Mouse (Mus musculus) neural tube, embryonic 14.5 days (tissue): ENCODE results near the gene Agpat4. TPM values are rescaled to one million over a fixed set of nuclear protein-coding genes. Genes with fewer than 3 reads are reported as not detected.

Source experiments
- ATAC-seq: fragments of 200-750 bp; cut with Nextera tagmentation; 2 replicates; pipeline ENCODE4 v1.8.0; 2017; ENCODE audit warnings: low read depth, mild to moderate bottlenecking, moderate TSS enrichment, moderate library complexity
- H3K27ac ChIP-seq: fragments of 300-500 bp; sonication (generic); 2 replicates; pipeline ENCODE4 v1.5.1; 2014; ENCODE audit warnings: low read depth, mild to moderate bottlenecking, control low read depth, low read length, moderate library complexity, mixed read lengths
- H3K27me3 ChIP-seq: fragments of 300-500 bp; sonication (generic); 2 replicates; pipeline ENCODE4 v1.6.1; 2014; ENCODE audit warnings: low read length; ENCODE audit not compliant: control insufficient read depth, insufficient read depth
- H3K36me3 ChIP-seq: fragments of 300-500 bp; sonication (generic); 2 replicates; pipeline ENCODE4 v1.6.1; 2014; ENCODE audit warnings: low read length, mixed read lengths; ENCODE audit not compliant: control insufficient read depth, insufficient read depth
- H3K4me1 ChIP-seq: fragments of 300-500 bp; sonication (generic); 2 replicates; pipeline ENCODE4 v1.6.1; 2014; ENCODE audit warnings: low read length; ENCODE audit not compliant: control insufficient read depth, insufficient read depth
- H3K4me2 ChIP-seq: fragments of 300-500 bp; sonication (generic); 2 replicates; pipeline ENCODE4 v1.6.1; 2014; ENCODE audit warnings: mild to moderate bottlenecking, low read depth, low read length, control low read depth
- H3K4me3 ChIP-seq: fragments of 300-500 bp; sonication (generic); 2 replicates; pipeline ENCODE4 v1.5.1; 2014; ENCODE audit warnings: low read depth, low read length, control low read depth, mixed read lengths
- H3K9ac ChIP-seq: fragments of 300-500 bp; sonication (generic); replicated peaks from 2 replicates; pipeline ENCODE4 v1.6.1; 2014; ENCODE audit warnings: low read depth, mild to moderate bottlenecking, control low read depth, low read length, mixed read lengths
- H3K9me3 ChIP-seq: fragments of 300-500 bp; sonication (generic); 2 replicates; pipeline ENCODE4 v1.6.1; 2016; ENCODE audit warnings: low read length; ENCODE audit not compliant: control insufficient read depth
- WGBS: fragments of 180-500 bp; shearing (Covaris S2); extraction: QIAGEN DNeasy Blood & Tissue Kit; methylation state at CpG from one replicate; pipeline ENCODE4 v1.1.7; 2014; 5-methylcytosine and 5-hydroxymethylcytosine counted together
- polyA plus RNA-seq: library from polyadenylated mRNA; unstranded; fragments of >200 nt; fragmentation: Nextera tagmentation; extraction: Ambion mirVana; gene quantifications from 2 replicates; pipeline ENCODE4 v1.2.1, GENCODE M21; 2014

Gene Agpat4
- polyA plus RNA-seq, 1 experiment from 2014 or later: 36.5 TPM

- no peak for ATAC-seq
- no peaks in the 10 kb centered on the region for H3K36me3 ChIP-seq
- H3K9me3 ChIP-seq: peaks cover 2% of the 10 kb centered on the region; the same call in 1 of the 2 replicates
- H3K27ac ChIP-seq: no peak overlapping the region
- no peaks in the 10 kb centered on the region for H3K27me3 ChIP-seq
- no peak overlapping the region for H3K9ac ChIP-seq
- H3K4me2 ChIP-seq: no peak overlapping the region
- no peaks in the 10 kb centered on the region for H3K4me1 ChIP-seq
- no peak overlapping the region for H3K4me3 ChIP-seq
Observed at GRCm38 (mm10) chr17:12099415-12099814, 19.1 kb upstream of the Agpat4 start.

DNA sequence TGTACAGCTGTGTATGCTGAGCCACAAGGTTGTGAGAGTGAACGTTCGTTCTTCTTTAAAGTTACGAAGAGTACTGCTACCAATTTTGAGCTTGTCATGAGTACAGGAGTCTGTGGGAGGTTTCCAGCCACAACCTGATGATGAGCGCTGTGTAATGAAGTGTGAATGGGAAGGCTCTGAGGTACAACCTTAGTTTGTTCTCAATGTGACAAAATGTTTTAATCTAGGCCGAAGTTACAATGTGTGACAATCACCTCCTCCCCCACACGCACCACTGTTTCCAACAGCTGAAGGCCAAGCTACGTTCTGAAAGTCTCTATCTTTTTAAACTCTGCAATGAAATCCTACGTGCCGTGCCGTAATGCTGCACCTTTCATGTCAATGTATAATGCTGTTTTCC, 16.2 kb upstream of the Agpat4 start:
- H3K4me1 ChIP-seq: no peaks in the 10 kb centered on the region

GRCm38 (mm10) chr17:12103781-12104180, 14.7 kb upstream of the Agpat4 start:
- ATAC-seq: no peak
- Histone ChIP-seq H3K4me2 (no peak overlapping the region), H3K27ac (no peak overlapping the region), H3K36me3 (no peaks in the 10 kb centered on the region), H3K4me3 (no peak overlapping the region), H3K27me3 (no peaks in the 10 kb centered on the region), H3K9me3 (peaks cover 2% of the 10 kb centered on the region; the same call in 1 of the 2 replicates), H3K9ac (no peak overlapping the region), H3K4me1 (no peaks in the 10 kb centered on the region)
- WGBS: 80% methylated on average over 6 of the region's 6 CpGs

More for the DNA sequence above, 16.2 kb upstream of the Agpat4 start:
- no peak overlapping the region for H3K27ac ChIP-seq
- no peaks in the 10 kb centered on the region for H3K36me3 ChIP-seq
- no peak overlapping the region for H3K4me2 ChIP-seq
- no peak overlapping the region for H3K9ac ChIP-seq
- WGBS: 95% methylated on average over 10 of the region's 10 CpGs
- H3K27me3 ChIP-seq: no peaks in the 10 kb centered on the region
- ATAC-seq: no peak
- peaks cover 2% of the 10 kb centered on the region; the same call in 1 of the 2 replicates for H3K9me3 ChIP-seq
- no peak overlapping the region for H3K4me3 ChIP-seq

- Histone ChIP-seq H3K27me3 (no peaks in the 10 kb centered on the region), H3K4me1 (no peaks in the 10 kb centered on the region), H3K36me3 (no peaks in the 10 kb centered on the region), H3K4me2 (no peak overlapping the region), H3K9ac (no peak overlapping the region), H3K27ac (no peak overlapping the region), H3K4me3 (no peak overlapping the region), H3K9me3 (peaks cover 2% of the 10 kb centered on the region; the same call in 1 of the 2 replicates)
- no peak for ATAC-seq
- 89% methylated on average over 7 of the region's 7 CpGs for WGBS
Observed at GRCm38 (mm10) chr17:12104245-12104644, 14.3 kb upstream of the Agpat4 start.

GRCm38 (mm10) chr17:12104690-12105089, 13.8 kb upstream of the Agpat4 start:
- no peaks in the 10 kb centered on the region for H3K36me3 ChIP-seq
- H3K4me3 ChIP-seq: no peak overlapping the region
- H3K27ac ChIP-seq: no peak overlapping the region
- WGBS: 94% methylated on average over 6 of the region's 6 CpGs
- no peak overlapping the region for H3K4me2 ChIP-seq
- H3K9ac ChIP-seq: no peak overlapping the region
- no peaks in the 10 kb centered on the region for H3K27me3 ChIP-seq
- H3K4me1 ChIP-seq: no peaks in the 10 kb centered on the region
- H3K9me3 ChIP-seq: peaks cover 2% of the 10 kb centered on the region; the same call in 1 of the 2 replicates
- no peak for ATAC-seq

GRCm38 (mm10) chr17:12106255-12106654, 12.2 kb upstream of the Agpat4 start:
- Histone ChIP-seq H3K9ac (no peak overlapping the region), H3K4me2 (no peak overlapping the region), H3K4me1 (no peaks in the 10 kb centered on the region), H3K27me3 (no peaks in the 10 kb centered on the region), H3K4me3 (no peak overlapping the region), H3K27ac (no peak overlapping the region), H3K36me3 (no peaks in the 10 kb centered on the region), H3K9me3 (no peaks in the 10 kb centered on the region)
- ATAC-seq: no peak
- WGBS: 38% methylated on average over 4 of the region's 4 CpGs

DNA sequence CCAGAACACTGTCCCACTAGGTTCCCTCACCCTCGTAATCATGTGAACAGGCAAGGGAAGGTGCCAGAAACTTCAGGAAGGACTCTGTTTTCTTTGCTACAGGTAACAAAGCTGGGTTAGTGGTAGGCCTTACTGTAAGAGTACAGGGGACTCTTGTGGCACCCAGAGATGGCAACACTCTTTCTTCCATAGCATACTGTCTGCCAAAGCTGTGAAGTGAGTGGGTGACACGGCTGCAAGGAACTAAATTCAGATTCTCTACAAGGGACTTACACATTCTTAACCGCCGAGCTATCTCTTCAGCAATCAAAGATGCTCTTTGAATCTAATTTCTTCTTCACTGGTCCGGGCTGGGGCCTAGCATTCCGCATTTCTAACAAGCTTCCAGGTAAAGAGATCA, 4.9 kb upstream of the Agpat4 start:
- 0 out of 2 replicates have a peak, but pooled peaks cover 4% of the 10 kb centered on the region for H3K4me1 ChIP-seq
- no peaks in the 10 kb centered on the region for H3K36me3 ChIP-seq

GRCm38 (mm10) chr17:12115086-12115485, 3.4 kb upstream of the Agpat4 start:
- Histone ChIP-seq H3K4me1 (peaks cover 6% of the 10 kb centered on the region; the same call in 1 of the 2 replicates), H3K4me3 (no peak overlapping the region), H3K9ac (no peak overlapping the region), H3K27me3 (no peaks in the 10 kb centered on the region), H3K4me2 (no peak overlapping the region), H3K9me3 (no peaks in the 10 kb centered on the region), H3K27ac (no peak overlapping the region), H3K36me3 (no peaks in the 10 kb centered on the region)
- no peak for ATAC-seq
- 75% methylated on average over 2 of the region's 2 CpGs for WGBS

More for the DNA sequence above, 4.9 kb upstream of the Agpat4 start:
- no peak overlapping the region for H3K27ac ChIP-seq
- no peak for ATAC-seq
- H3K9me3 ChIP-seq: no peaks in the 10 kb centered on the region
- 95% methylated on average over 6 of the region's 6 CpGs for WGBS
- no peak overlapping the region for H3K9ac ChIP-seq
- no peaks in the 10 kb centered on the region for H3K27me3 ChIP-seq
- no peak overlapping the region for H3K4me2 ChIP-seq
- H3K4me3 ChIP-seq: no peak overlapping the region

DNA sequence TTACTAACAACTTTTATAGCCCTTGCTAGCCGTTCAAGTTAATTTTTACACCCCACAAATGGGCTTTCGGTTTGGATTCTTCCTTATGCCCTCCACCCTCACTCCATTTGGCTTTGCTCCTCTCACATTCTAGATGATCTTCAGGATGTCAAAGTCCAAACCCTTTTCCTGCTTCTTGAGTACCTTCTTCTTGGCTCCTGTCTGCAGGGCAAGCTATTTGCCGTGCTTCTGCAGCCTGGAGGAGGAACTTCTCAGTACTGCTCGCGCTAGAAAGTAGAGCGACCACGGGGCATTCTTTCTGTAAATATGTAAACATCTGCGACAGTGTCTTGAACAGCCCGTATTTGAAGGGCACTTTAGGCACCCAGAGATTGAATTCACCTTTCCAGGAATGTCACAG, 373 bp upstream of the Agpat4 start:
- peak overlapping the region; percentile 79 for H3K4me2 ChIP-seq
- WGBS: 3% methylated on average over 9 of the region's 9 CpGs

More for the DNA sequence above, 373 bp upstream of the Agpat4 start:
- no peaks in the 10 kb centered on the region for H3K36me3 ChIP-seq
- H3K9me3 ChIP-seq: no peaks in the 10 kb centered on the region
- peak overlapping the region; percentile 66; the same call in 1 of the 2 replicates for H3K9ac ChIP-seq
- ATAC-seq: no peak
- H3K4me3 ChIP-seq: peak overlapping the region; percentile 55
- no peaks in the 10 kb centered on the region for H3K27me3 ChIP-seq
- no peak overlapping the region for H3K27ac ChIP-seq
- peaks cover 18% of the 10 kb centered on the region; the same call in 1 of the 2 replicates for H3K4me1 ChIP-seq
